Mouse (Mus musculus): Measurements from ENCODE around the gene B3gnt9. TPM values are rescaled to one million over a fixed set of nuclear protein-coding genes. Genes with fewer than 3 reads are reported as not detected.
"Not testable (repeated sequence)": the region's sequence is repeated elsewhere in the genome, so short reads cannot be mapped to it uniquely, and the experiment has no call there.

B3gnt9 gene
- 3.6 and 5.0 TPM in 2 replicates for total RNA-seq (2021)
- long read RNA-seq, experiment 1, partial matches to known transcripts: 0 of 7 reads
- long read RNA-seq, experiment 1, other reads (novel, unspliced or antisense): 0 of 7 reads
- long read RNA-seq, experiment 2, partial matches to known transcripts: 0 of 2 reads
- long read RNA-seq, experiment 2, other reads (novel, unspliced or antisense): 0 of 2 reads

DNA sequence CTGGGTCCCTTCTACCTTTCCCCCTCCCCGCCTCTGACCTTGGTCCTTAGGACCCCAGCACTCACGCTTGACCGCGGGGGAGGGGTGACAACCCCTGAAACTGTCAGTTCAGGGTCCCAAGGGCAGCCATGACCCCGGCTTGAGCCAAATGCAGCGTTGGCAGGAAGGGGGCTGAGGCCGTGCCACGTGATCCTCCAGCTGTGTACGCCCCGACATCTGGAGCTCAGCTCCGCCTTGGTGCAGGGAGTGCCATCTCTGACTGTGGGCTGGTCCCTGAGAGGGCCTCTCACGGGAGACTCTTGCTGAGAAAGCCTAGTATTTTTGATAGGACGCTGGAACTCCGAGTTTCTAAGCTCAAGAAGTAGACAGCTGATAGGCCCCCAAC lies at the start of gene B3gnt9:
TSS of gene B3gnt9 (minus strand) at position 188 of the 385 bp plus-strand sequence.
- DNase-seq: peak; percentile 75

DNA sequence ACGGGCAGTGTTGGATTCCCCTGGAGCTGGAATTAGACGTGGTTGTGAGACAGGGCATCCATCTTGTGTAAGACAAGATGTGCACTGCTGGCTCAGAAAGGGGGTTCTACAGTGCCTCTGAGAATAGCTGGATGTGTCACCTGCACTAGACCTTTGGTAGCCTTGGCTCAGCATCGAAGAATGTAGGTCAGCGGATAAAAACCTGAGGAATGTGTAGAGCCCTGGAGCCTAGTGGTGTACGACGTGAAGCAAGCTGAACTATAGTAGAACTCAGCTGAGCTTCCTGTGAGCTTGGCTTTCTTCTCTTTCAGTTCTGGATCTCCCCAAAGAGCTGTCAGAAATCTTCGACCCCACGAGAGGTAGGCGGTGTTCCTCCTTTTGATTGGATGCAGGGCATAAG lies 48.9 kb upstream of the B3gnt9 start:
- DNase-seq: no peak

DNA sequence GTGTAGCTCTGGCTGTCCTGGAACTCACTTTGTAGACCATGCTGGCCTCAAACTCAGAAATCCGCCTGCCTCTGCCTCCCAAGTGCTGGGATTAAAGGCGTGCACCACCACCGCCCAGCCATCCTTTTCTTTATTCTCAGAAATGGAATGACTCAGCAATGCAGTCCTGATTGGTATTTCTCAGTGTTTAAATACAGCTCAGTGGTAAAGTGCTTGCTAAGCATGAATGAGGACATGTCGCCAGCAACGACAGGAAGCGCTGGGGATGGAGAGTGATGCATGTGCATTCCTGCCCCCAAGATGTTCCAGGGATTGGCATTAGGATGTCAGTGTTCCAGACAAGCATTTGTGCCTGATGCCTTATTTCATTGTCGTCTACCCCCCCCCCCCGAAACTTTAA lies 48.4 kb upstream of the B3gnt9 start:
- no peak for DNase-seq

DNA sequence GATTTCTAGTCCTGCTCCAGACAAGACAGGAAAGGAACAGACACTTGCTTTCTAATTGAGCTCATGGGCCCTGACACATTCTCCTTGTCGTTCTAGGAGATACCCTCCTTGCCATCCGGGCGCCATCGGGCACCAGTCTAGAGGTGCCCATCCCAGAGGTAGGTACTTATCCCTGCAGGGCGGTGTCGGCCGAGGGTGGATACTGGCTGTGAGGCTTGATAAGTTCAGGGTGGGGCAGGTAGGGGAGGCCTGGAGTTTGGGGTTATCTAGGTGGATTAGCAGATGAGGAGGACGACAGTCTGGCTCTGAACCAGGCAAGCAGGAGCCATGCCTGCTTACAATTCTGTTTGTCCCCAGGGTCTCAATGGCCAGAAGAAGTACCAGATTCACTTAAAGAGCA lies 45.0 kb upstream of the B3gnt9 start:
- DNase-seq: no peak

DNA sequence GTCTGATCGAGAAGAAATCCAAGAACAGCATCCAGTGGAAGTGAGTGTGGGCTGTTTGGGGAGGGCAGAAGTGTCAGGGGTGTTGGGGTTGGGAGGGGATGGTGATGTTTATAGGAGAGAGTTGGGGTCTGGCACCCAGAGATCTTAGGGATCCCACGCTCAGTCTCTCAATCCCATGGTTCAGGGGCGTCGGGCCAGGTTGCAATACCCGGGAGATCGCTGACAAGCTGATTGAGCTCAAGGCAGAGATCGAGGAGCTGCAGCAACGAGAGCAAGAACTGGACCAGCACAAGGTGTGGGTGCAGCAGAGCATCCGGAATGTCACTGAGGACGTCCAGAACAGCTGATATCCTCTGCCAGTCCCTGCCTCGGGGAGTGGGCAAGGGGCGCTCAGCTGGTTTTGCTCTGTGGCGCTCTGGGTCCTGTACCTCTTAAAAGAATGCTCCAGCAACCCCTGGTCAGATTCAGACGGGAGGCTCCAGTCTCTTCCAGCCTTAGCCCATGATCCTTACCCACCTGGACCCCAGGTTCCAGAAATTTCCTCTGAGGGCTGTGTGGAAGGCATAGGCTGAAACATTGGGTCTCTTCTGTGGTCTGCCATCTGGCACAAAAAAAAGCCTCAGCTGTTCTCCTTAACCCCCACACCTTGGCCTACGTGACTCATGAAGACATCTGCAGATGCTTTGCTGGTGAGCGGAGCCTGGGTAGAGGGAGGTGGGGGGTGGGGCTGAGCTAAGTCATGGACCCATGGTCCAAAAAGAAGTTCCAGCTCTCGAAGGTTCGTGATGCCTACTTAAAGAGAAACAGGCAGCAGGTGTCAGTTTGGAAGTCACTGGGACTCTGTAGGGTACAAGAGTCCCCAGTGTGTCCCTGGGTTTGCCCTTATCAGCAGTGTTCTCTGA lies 43.6 kb upstream of the B3gnt9 start:
- DNase-seq: no peak

DNA sequence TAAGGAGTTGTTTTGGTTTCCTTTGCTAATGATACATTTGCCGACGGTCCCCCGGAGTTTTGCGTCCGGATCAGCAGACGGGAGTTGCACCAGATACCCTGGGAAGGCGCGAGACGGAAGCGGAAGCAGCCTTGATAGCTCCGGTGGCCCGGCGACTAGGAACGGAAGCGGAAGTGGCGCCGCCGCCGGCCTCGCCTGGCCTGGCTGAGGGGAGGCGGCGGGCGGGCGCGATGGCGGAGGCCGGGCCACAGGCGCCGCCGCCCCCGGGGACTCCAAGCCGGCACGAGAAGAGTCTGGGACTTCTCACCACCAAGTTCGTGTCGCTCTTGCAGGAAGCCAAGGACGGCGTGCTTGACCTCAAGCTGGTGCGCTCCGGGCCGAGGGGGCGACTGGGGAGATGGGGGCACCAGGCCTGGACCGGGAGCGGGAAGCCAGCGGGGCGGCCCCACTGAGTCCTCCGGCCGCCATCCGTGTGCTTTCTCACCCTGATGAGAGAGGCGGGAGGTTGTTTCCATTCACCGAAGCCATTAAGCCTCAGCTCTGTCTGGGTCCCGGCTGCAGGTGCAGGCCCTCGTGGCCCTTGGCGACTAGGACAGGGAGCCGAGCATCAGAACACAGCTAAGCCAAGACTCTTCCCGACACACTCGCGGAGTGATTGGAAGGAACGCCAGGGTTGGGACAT lies 42.7 kb upstream of the B3gnt9 start, which contains the start of gene E2f4:
TSS of gene E2f4 (plus strand) at position 153 of the 682 bp plus-strand sequence.
- peak; percentile 97 for DNase-seq

DNA sequence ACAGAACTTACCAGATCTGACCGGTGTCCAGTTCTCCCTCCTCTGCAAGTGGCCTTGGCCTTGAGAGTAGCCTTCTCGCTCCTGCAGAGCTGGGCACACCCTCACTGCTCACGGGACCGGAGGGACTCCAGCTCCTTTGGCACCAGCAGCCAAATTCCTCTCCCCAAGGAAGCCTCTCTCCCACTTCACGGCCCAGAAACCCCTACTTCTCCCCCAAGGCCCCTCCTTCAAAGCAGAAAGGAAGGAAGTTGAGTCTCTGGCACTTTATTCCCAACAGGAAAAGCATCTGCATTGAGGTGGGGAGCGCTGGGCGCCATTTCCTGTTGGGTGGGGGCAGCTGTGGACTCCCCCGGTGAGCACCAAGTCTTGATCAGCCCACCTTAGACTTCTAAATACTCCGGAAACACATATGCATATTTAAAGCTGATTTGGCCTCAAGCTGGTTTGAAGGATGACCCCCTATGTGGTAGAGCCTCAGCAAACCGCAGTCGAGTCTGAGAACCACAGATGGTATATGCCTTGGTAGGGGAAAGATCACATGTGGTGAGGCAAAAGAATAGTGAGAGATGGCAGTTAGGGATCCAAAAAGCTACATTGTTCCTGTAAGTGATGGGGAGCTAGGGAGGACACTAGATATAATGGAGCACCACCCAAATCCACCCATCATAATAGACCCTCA lies 41.1 kb upstream of the B3gnt9 start, which contains the start of gene Exoc3l:
TSS of gene Exoc3l (minus strand) at position 207 of the 679 bp plus-strand sequence.
- peak; percentile 80 for DNase-seq

DNA sequence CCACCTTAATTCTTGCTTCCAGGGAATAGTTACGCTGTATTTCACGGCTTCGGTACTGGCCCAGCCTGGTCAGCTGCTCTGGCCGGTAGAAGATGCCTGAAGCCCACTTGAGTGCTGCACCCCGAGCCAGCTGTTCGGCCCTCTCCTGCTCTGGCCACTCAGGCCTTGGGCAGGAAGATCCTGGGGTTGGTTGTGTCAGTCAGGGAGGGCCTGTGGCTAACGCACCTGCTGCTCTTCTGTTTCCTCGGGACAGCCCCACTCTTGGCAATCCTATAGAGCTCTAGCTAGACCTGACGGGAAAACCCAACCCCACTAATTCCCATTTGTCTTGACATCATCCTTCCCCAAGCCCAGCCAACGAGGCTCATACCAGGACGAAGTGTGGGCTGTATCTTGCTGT lies 40.3 kb upstream of the B3gnt9 start:
- no peak for DNase-seq

DNA sequence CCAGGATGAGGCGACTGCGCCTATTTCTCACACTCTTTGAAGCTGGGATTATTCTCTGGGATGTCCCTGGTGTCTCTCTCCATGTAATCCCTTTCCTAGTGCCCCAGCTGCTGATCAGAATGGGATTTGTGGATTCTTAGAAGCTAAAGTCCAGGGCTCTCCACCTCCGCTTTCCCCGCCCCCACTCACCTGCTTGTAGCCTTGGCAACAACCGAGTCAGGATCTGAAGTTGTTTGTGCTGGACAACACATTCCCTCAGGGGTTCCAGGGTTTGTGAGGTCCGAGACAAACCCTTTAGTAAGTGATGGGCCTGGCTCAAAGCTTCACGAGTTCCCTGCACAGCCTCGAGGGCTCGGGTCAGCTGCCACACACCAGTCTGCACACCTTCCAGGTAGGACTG lies 39.8 kb upstream of the B3gnt9 start:
- no peak for DNase-seq

DNA sequence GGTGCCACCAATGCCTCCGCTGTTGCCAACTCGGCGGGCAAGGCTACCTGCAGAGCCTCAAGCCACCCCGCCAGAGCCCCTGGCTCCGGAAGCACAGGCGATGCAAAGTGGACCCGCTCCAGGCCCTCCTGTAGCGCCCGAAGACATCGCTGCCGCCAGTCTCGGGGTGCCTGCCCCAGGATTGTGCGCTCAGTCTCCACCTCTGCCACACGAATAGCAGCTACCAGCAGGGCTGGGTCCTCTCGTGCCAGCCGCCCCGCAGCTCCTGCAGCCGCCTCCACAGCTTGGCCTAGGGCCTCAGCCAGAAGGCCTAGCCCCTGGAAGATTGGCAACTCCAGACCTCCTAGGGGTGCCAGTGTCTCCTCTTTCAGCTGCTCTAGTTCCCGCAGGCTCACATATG lies 38.5 kb upstream of the B3gnt9 start:
- DNase-seq: no peak

DNA sequence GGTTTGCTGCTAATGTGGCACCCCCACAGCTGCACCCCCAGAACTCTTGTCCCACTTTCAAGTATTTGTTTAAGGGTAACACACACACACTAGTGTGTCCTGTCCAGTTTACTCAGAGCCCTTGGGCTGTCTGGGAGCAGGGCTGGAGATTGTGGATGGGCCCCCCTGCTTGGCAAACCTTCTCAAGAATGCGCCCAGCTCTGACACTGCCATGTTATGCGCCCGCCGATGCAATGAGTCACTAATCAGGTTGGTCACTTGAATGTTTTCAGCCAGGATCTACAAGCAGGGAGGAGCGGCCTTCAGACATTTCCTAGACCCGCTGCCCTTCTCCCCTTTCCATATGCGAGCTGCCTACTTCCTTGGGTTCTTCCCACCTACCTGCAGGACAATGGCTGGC lies 37.5 kb upstream of the B3gnt9 start:
- no peak for DNase-seq

DNA sequence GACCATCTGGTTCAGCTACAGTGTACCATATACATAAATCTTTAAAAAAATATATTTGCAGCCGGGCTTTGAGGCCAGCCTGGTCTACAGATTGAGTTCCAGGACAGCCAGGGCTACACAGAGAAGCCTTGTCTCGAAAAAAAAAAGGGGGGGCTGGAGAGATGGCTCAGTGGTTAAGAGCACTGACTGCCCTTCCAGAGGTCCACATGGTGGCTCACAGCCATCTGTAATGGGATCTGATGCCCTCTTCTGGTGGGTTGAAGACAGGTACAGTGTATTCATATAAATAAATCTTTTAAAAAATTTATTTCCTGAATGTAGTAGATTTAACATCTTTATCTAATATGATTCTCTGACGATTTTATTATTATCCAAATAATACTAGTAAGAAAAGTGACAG lies 36.8 kb upstream of the B3gnt9 start:
- DNase-seq: not testable (repeated sequence)

DNA sequence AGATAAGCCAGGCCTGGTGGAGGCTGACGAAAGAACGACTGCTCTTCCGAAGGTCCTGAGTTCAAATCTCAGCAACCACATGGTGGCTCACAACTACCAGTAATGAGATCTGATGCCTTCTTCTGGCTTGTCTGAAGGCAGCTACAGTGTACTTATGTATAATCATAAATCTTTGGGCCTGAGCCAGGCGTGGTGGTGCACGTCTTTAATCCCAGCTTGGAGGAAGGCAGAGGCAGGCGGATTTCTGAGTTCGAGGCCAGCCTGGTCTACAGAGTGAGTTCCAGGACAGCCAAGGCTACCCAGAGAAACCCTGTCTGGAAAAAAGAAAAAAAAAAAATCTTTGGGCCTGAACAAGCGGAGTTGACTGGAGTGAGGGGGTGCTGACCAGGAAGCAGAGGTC lies 36.4 kb upstream of the B3gnt9 start:
- DNase-seq: not testable (repeated sequence)

DNA sequence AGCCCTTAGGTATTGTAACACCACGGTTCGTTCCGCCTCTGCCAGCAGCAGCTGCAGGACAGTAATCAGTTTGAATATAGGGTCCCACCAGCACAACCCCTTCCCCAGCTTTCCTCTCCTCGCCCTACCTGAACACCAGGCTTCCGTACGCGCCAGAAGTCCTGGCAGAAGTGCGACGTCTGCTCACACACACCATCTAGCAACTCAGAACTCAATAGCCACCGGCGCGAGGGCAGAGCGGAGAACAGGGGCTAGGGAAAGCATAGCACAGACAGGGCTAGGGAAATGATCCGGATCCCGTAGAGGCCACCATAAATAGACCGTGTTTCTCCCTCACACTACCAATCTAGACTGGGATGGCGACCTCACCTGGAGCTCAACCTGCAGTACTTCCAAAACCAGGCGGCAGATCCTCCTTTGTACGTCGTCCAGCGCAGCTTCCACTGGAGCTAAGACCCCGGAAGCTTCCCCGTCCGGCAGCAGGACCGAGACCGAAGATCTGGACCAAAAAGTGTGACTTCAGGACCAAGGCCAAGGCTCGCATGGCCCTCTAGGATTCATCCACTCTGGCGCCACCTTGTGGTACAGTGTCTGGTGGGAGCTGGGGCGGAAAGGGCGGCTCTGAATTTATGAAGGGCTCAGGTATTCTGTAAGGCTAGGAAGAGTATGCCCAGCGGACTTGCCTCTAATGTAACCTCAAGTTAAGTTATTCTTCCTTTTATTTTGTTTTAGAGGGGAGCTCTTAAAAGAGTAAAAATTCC lies 35.8 kb upstream of the B3gnt9 start:
- peak; percentile 96 for DNase-seq

DNA sequence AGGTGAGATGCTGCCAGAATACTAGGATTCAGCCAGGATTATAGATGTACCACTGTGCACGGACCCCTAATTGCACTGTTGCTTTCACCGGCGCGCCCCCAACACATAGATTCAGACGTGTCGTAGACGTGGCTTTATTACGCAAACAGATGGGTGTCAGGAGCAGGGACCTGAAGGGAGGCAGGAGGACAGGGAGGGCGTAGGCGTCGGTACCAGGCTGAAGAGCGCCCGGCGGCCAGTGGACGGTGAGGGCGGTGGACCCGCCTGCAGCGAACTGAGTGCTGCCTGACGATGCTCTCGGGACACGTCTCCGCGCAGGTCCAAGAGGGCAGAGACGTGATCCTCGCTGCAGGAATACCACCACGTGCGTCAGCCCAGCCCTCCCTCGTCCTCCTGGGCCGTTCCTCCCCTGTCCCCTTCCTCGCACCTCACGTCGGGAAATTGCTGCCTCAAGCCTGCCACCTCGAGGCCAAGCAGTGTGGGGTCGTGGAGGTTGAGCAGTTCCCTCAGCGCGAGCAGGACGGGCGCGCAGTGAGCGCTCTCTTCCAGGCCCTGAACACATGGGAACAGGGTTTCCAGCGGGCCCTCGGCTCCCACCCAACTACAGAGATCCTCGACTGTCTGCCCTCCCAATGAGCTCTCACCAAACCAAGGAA lies 35.0 kb upstream of the B3gnt9 start, which contains the start of gene 4931428F04Rik:
TSS of gene 4931428F04Rik (minus strand) at position 60 of the 656 bp plus-strand sequence.
- DNase-seq: peak; percentile 82

DNA sequence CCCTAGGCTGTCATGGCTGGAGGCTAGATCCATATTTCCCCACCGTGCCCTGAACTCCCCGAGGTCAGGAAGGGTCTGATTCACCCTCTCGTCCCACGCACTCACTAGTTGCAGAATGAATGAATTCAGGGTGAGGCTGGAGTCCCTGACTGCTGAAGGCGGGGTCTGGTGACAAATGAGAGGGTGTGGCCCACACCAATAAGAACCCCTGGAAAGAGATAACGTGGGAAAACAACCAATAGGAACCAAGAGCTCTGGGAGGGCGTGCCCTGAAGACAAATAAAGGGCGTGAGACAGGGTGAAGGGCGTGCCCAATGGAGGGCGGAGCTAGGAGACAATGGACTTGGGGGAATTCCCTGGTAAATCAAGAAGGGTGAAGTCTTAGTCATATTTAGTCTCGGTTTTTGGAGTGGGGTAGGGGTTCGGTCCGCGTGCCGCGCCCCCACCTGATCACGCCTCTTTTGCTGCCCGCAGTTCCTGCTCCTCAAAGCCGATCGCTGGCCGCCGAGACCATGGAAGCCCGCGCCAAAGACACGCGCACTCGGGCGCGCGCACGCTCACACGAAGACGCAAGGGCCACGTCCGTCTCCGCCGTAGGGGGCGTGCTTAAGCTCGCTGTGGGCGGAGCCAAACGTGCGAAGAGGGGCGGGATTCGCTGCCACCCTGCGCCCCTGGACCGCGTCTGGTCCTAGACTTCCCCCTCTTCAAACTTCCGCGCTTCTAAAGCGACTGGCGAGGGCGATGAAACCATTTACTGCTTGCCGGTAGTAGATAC lies 34.2 kb upstream of the B3gnt9 start:
- peak; percentile 96 for DNase-seq

DNA sequence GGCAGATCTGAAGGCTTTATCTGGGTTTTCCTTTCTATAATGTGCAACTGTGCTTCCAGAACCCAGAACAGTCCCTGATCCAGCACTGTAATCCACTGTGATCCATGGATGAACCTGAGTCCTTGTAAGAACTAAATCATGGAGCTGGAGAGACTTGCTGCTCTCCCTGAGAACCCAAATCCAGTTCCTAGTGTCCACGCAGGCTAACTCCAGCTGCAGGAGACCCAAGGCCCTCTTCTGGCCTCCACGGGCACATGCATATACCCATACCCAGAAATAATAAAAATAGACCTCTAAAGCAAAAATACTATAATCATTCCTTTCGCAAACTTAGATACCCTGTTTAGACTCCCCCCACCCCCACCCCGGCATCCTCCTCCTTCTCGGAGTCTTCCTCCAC lies 33.3 kb upstream of the B3gnt9 start:
- no peak for DNase-seq

DNA sequence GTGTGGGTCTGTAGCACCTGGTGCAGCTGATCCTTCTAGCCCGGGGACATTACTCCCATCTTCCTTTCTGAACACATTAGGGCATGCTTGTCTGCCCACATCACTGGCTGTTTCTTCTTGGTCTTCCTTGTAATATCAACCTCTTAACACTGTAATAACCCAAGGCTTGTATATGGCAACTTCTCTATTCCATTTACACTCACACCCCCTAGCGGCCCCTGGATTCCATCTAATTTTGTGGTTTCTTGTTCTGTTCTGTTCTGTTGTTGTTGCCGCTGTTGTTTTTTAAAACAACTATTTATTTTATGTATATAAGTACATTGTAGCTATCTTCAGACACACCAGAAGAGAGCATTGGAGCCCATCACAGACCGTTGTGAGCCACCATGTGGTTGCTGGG lies 32.0 kb upstream of the B3gnt9 start:
- no peak for DNase-seq

DNA sequence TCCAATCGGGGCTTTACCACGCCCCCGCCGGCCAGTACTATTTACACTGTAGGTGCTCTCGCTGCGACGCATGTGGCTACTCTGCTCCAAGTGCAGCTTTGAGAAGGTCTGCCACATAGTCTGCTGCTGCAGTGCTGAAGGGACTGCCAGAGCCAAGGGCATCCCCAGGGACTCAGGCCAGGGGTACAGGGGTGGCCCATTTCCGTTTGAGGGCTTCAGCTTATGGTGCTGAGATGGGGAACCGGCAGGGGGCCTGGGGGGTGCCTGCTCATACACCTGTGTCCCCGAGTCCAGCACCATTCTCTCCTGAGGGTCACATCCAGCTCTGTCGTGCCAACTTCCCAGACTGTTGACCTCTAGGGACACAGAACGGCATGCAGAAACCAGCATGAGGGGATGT lies 30.6 kb upstream of the B3gnt9 start:
- DNase-seq: no peak

DNA sequence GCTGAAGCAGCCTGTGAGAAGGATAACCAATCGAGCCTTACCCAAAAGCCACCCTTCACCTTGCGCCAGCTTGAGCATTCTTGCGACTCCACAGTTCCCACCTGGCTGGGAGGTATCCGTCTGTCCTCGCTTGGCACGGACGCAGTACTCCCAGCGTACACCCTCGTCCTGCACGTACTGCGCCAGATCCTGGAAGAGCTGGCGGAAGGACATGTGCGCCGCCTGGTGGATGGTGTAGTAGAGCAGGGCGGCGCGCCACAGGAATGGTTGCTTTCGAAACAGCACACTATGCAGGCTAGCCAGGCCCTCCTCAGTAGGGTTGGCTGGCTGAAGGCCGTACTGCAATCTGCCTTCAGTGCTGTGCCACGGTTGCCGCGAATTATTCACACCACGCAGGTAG lies 28.1 kb upstream of the B3gnt9 start:
- DNase-seq: peak; percentile 80
